Mouse (Mus musculus) midbrain, postnatal 0 days (tissue): ENCODE measurements around the gene Cdca5. TPM values are rescaled to one million over a fixed set of nuclear protein-coding genes. Genes with fewer than 3 reads are reported as not detected.

Source experiments
- ATAC-seq: fragments of 200-750 bp; cut with Nextera tagmentation; 2 replicates; pipeline ENCODE4 v1.8.0; 2017; ENCODE audit warnings: moderate number of reproducible peaks, mild to moderate bottlenecking, moderate TSS enrichment, moderate library complexity; ENCODE audit not compliant: low FRiP score
- DNase-seq: peaks from one replicate; pipeline ENCODE4 v3.0.0-alpha.2; 2015; ENCODE audit warnings: low spot score
- H3K27ac ChIP-seq: fragments of 300-500 bp; sonication (generic); 2 replicates; pipeline ENCODE4 v1.5.1; 2014; ENCODE audit warnings: low read depth, mild to moderate bottlenecking, low read length, mixed read lengths
- H3K27me3 ChIP-seq: fragments of 300-500 bp; sonication (generic); 2 replicates; pipeline ENCODE4 v1.6.1; 2014; ENCODE audit warnings: low read length, control low read depth, mixed read lengths; ENCODE audit not compliant: insufficient read depth
- H3K36me3 ChIP-seq: fragments of 300-500 bp; sonication (generic); 2 replicates; pipeline ENCODE4 v1.6.1; 2014; ENCODE audit warnings: low read length, control low read depth, mixed read lengths; ENCODE audit not compliant: insufficient read depth
- H3K4me1 ChIP-seq: fragments of 300-500 bp; sonication (generic); 2 replicates; pipeline ENCODE4 v1.6.1; 2014; ENCODE audit warnings: mild to moderate bottlenecking, control low read depth, antibody characterized with exemption, low read length, mixed read lengths; ENCODE audit not compliant: insufficient read depth
- H3K4me2 ChIP-seq: fragments of 300-500 bp; sonication (generic); 2 replicates; pipeline ENCODE4 v1.6.1; 2014; ENCODE audit warnings: low read depth, mild to moderate bottlenecking, low read length, mixed read lengths; ENCODE audit not compliant: poor library complexity, severe bottlenecking
- H3K4me3 ChIP-seq: fragments of 300-500 bp; sonication (generic); 2 replicates; pipeline ENCODE4 v1.5.1; 2014; ENCODE audit warnings: low read depth, mild to moderate bottlenecking, low read length, moderate library complexity
- H3K9ac ChIP-seq: fragments of 300-500 bp; sonication (generic); replicated peaks from 2 replicates; pipeline ENCODE4 v1.6.1; 2014; ENCODE audit warnings: mild to moderate bottlenecking, low read length, moderate library complexity, mixed read lengths; ENCODE audit not compliant: poor library complexity, severe bottlenecking
- H3K9me3 ChIP-seq: fragments of 300-500 bp; sonication (generic); 2 replicates; pipeline ENCODE4 v1.6.1; 2016; ENCODE audit warnings: low read length, control low read depth
- CTCF ChIP-seq: IDR thresholded peaks from 2 replicates; pipeline ENCODE4 v1.5.1; 2016; ENCODE audit warnings: antibody characterized with exemption, mild to moderate bottlenecking
- WGBS: fragments of 180-500 bp; shearing (Covaris S2); extraction: QIAGEN DNeasy Blood & Tissue Kit; methylation state at CpG from one replicate; pipeline ENCODE4 v1.1.7; 2014; 5-methylcytosine and 5-hydroxymethylcytosine counted together
- polyA plus RNA-seq: library from polyadenylated mRNA; unstranded; fragments of >200 nt; fragmentation: Nextera tagmentation; extraction: Ambion mirVana; gene quantifications from 2 replicates; pipeline ENCODE4 v1.2.1, GENCODE M21; 2015
- total RNA-seq: library from RNA; depleted of rRNA; stranded (reverse); fragments of >200 nt; gene quantifications from 2 replicates; pipeline ENCODE4 v1.2.3, GENCODE M21; 2014

The Cdca5 gene
- total and polyA plus RNA-seq, 2 experiments from 2014 or later = 1.3 to 1.6 TPM

DNA sequence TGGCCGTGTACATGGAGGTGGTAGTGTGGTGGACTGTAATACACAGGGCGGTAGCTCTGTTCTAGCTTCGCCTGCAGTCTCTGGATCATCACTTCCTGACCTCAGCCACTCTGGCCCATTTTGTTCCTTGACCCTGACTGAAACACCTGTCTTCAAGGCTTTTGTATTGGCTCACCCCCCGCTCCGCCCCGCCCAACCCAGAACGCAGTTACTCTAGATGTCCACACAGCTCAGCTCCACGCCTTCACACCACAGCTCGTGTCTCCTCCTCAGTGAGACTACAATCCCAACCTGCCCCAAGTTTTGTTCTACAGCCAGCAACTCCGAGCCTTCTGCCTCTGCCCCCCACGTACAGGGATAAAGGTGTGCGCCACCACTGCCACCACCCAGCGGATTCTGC is 4.1 kb downstream of the Cdca5 start:
- Histone ChIP-seq H3K4me2 (no peak overlapping the region), H3K9me3 (no peaks in the 10 kb centered on the region), H3K9ac (no peak overlapping the region), H3K4me1 (peaks cover 5% of the 10 kb centered on the region; the same call in 1 of the 2 replicates), H3K27ac (no peak overlapping the region), H3K4me3 (no peak overlapping the region), H3K36me3 (no peaks in the 10 kb centered on the region), H3K27me3 (no peaks in the 10 kb centered on the region)
- no peak for TF ChIP-seq CTCF
- 95% methylated on average over 13 of the region's 13 CpGs for WGBS
- no peak for DNase-seq
- no peak for ATAC-seq

DNA sequence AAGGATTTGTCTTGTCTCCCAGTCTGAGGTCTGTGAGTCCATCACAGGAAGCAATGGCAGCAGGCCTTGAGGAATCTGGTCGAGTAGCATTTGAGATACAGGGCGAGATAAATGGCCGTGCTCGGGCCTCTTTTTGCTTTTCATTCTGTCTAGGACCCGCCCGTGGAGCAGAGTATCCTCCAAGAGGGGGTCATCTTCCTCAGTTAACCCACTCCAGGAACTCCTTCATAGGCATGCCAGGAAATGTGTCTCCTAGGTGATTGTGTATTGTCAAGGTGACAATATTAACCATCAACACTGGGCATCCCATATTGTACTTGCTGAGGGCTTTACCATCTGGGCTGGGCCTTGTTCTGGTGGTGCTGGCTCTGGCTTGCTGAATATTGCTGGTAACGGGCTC is 9.3 kb downstream of the Cdca5 start, which contains the start of gene AC131692.1:
AC131692.1 (plus strand) TSS at position 301 of the 400 bp plus-strand sequence.
- H3K9ac ChIP-seq = no peak within 1 kb of the TSS
- no peak for TF ChIP-seq CTCF
- H3K4me1 ChIP-seq = no peaks in the 10 kb centered on the region
- DNase-seq = no peak
- no peak within 1 kb of the TSS for H3K4me2 ChIP-seq
- WGBS = 94% methylated on average over 7 of the region's 7 CpGs
- H3K9me3 ChIP-seq = no peaks in the 10 kb centered on the region
- H3K27me3 ChIP-seq = no peaks in the 10 kb centered on the region
- no peak within 1 kb of the TSS for H3K4me3 ChIP-seq
- H3K36me3 ChIP-seq = no peaks in the 10 kb centered on the region
- ATAC-seq = no peak
- no peak within 1 kb of the TSS for H3K27ac ChIP-seq

- DNase-seq (no peak), ATAC-seq (no peak)
- no peak overlapping the region for H3K4me3 ChIP-seq
- H3K36me3 ChIP-seq = no peaks in the 10 kb centered on the region
- no peaks in the 10 kb centered on the region for H3K9me3 ChIP-seq
- H3K27me3 ChIP-seq = no peaks in the 10 kb centered on the region
- no peaks in the 10 kb centered on the region for H3K4me1 ChIP-seq
- WGBS = 93% methylated on average over 3 of the region's 3 CpGs
- H3K4me2 ChIP-seq = no peak overlapping the region
- H3K9ac ChIP-seq = no peak overlapping the region
- TF ChIP-seq CTCF = no peak
- no peak overlapping the region for H3K27ac ChIP-seq
Measured at GRCm38 (mm10) chr19:6097847-6098246, 13.1 kb downstream of the Cdca5 start.

- Histone ChIP-seq H3K27me3 (no peaks in the 10 kb centered on the region), H3K27ac (no peak overlapping the region), H3K4me3 (no peak overlapping the region), H3K9ac (no peak overlapping the region), H3K4me2 (no peak overlapping the region), H3K4me1 (no peaks in the 10 kb centered on the region), H3K36me3 (no peaks in the 10 kb centered on the region), H3K9me3 (no peaks in the 10 kb centered on the region)
- TF ChIP-seq CTCF = no peak
- 78% methylated on average over 6 of the region's 6 CpGs for WGBS
- no peak for DNase-seq
- no peak for ATAC-seq
Measured at GRCm38 (mm10) chr19:6101186-6101585, 16.4 kb downstream of the Cdca5 start.

GRCm38 (mm10) chr19:6102169-6102853 is 17.5 kb downstream of the Cdca5 start:
- no peaks in the 10 kb centered on the region for H3K27me3 ChIP-seq
- no peaks in the 10 kb centered on the region for H3K36me3 ChIP-seq
- TF ChIP-seq CTCF = no peak
- H3K4me3 ChIP-seq = no peak overlapping the region
- no peak overlapping the region for H3K9ac ChIP-seq
- 81% methylated on average over 6 of the region's 6 CpGs for WGBS
- H3K9me3 ChIP-seq = no peaks in the 10 kb centered on the region
- no peak overlapping the region for H3K27ac ChIP-seq
- no peak for ATAC-seq
- no peaks in the 10 kb centered on the region for H3K4me1 ChIP-seq
- H3K4me2 ChIP-seq = no peak overlapping the region
- DNase-seq = no peak

DNA sequence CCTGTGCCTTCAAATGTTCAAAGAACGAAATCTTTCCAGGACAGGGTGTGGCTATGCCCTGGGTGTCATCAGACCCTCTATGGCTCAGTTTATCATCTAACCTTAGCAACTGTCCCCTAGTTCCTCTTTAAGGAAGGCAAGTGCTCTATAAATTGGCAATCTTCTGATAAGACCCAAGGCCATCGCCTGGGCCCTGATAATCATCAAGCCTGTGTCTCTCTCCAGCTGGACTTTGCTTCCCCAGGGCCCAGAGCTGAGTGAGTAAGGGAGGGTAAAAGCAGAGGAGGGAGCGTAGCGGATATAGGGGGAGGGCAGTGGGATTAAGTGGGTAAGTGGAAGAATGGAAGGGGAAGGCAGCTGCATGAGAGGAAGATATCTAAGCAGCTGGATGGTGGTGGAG is 19.7 kb downstream of the Cdca5 start:
- H3K9ac ChIP-seq = no peak overlapping the region
- no peak overlapping the region for H3K4me2 ChIP-seq
- no peak for DNase-seq
- WGBS = 67% methylated on average over 4 of the region's 4 CpGs
- no peaks in the 10 kb centered on the region for H3K27me3 ChIP-seq
- H3K4me3 ChIP-seq = no peak overlapping the region
- H3K4me1 ChIP-seq = no peaks in the 10 kb centered on the region
- H3K27ac ChIP-seq = no peak overlapping the region
- no peak for TF ChIP-seq CTCF
- H3K36me3 ChIP-seq = no peaks in the 10 kb centered on the region
- no peak for ATAC-seq
- no peaks in the 10 kb centered on the region for H3K9me3 ChIP-seq
